Mouse (Mus musculus) neural tube, embryonic 11.5 days (tissue): ENCODE measurements at regions not wholly inside any gene's neighbourhood (a gene's known extent, or its start where the extent isn't known, plus 50 kb on each side); places are given as distances from the start of the nearest gene placed in this dataset.

ENCODE experiments used
- ATAC-seq: fragments of 200-750 bp; cut with Nextera tagmentation; 2 replicates; pipeline ENCODE4 v1.8.0; 2017; ENCODE audit warnings: moderate number of reproducible peaks, mild to moderate bottlenecking, moderate TSS enrichment, moderate library complexity; ENCODE audit not compliant: insufficient read depth, low FRiP score, low TSS enrichment
- DNase-seq: peaks from one replicate; pipeline ENCODE4 v3.0.0-alpha.2; 2015; ENCODE audit warnings: low spot score
- H3K27ac ChIP-seq: fragments of 300-500 bp; sonication (generic); 2 replicates; pipeline ENCODE4 v1.5.1; 2014; ENCODE audit warnings: low read depth, mild to moderate bottlenecking, low read length
- H3K27me3 ChIP-seq: fragments of 300-500 bp; sonication (generic); 2 replicates; pipeline ENCODE4 v1.6.1; 2014; ENCODE audit warnings: mild to moderate bottlenecking, low read length, mixed read lengths; ENCODE audit not compliant: control insufficient read depth, insufficient read depth
- H3K36me3 ChIP-seq: fragments of 300-500 bp; sonication (generic); 2 replicates; pipeline ENCODE4 v1.6.1; 2014; ENCODE audit warnings: mild to moderate bottlenecking, low read length, moderate library complexity, mixed read lengths; ENCODE audit not compliant: control insufficient read depth, insufficient read depth
- H3K4me1 ChIP-seq: fragments of 300-500 bp; sonication (generic); 2 replicates; pipeline ENCODE4 v1.6.1; 2014; ENCODE audit warnings: low read length, mixed read lengths; ENCODE audit not compliant: control insufficient read depth, insufficient read depth
- H3K4me2 ChIP-seq: fragments of 300-500 bp; sonication (generic); 2 replicates; pipeline ENCODE4 v1.6.1; 2014; ENCODE audit warnings: low read depth, mild to moderate bottlenecking, moderate library complexity
- H3K4me3 ChIP-seq: fragments of 300-500 bp; sonication (generic); 2 replicates; pipeline ENCODE4 v1.5.1; 2014; ENCODE audit warnings: low read depth, low read length
- H3K9ac ChIP-seq: fragments of 300-500 bp; sonication (generic); 2 replicates; pipeline ENCODE4 v1.6.1; 2014; ENCODE audit warnings: mild to moderate bottlenecking, low read length
- H3K9me3 ChIP-seq: fragments of 300-500 bp; sonication (generic); 2 replicates; pipeline ENCODE4 v1.6.1; 2016; ENCODE audit warnings: low read length; ENCODE audit not compliant: control insufficient read depth
- WGBS: fragments of 180-500 bp; shearing (Covaris S2); extraction: QIAGEN DNeasy Blood & Tissue Kit; methylation state at CpG from one replicate; pipeline ENCODE4 v1.1.7; 2014; 5-methylcytosine and 5-hydroxymethylcytosine counted together

- H3K27ac ChIP-seq, result no peak overlapping the region
- no peaks in the 10 kb centered on the region for H3K36me3 ChIP-seq
- no peak for DNase-seq
- no peaks in the 10 kb centered on the region for H3K9me3 ChIP-seq
- no peak for ATAC-seq
- no peak overlapping the region for H3K9ac ChIP-seq
- H3K4me1 ChIP-seq, result no peaks in the 10 kb centered on the region
- H3K4me3 ChIP-seq, result no peak overlapping the region
- no peak overlapping the region for H3K4me2 ChIP-seq
- WGBS, result 82% methylated on average over 13 of the region's 13 CpGs
- no peaks in the 10 kb centered on the region for H3K27me3 ChIP-seq
Observed at GRCm38 (mm10) chr1:137051515-137051914, 91.3 kb upstream of the Nr5a2 start.

DNA sequence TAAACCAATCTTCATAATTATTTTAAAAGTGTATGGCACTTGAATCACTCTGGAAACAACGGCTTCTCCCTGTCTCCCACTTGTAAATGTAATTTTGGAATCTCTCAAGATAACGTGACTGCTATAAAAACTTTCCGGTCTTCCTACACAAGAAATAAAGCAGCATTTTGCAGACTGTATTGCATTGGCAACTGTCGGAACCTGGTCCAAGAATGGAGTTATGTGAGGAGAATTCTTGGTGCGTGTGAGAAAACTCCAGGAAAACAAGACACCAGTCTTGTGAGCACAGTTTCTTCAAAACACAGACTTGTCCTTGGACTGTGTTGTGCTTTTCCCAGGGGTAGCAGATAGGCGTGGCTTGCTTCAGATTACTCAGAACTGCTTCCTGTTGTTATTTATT is 83.8 kb upstream of the Nr5a2 start:
- ATAC-seq, result no peak
- Histone ChIP-seq H3K9ac (no peak overlapping the region), H3K4me2 (no peak overlapping the region), H3K27me3 (no peaks in the 10 kb centered on the region), H3K36me3 (no peaks in the 10 kb centered on the region), H3K9me3 (no peaks in the 10 kb centered on the region), H3K27ac (no peak overlapping the region), H3K4me3 (no peak overlapping the region), H3K4me1 (no peaks in the 10 kb centered on the region)
- 87% methylated on average over 6 of the region's 6 CpGs for WGBS
- no peak for DNase-seq

- ATAC-seq (no peak), DNase-seq (no peak)
- no peaks in the 10 kb centered on the region for H3K9me3 ChIP-seq
- H3K4me2 ChIP-seq, result no peak overlapping the region
- no peak overlapping the region for H3K27ac ChIP-seq
- WGBS, result 71% methylated on average over 17 of the region's 17 CpGs
- H3K4me3 ChIP-seq, result no peak overlapping the region
- no peak overlapping the region for H3K9ac ChIP-seq
- no peaks in the 10 kb centered on the region for H3K4me1 ChIP-seq
- H3K27me3 ChIP-seq, result no peaks in the 10 kb centered on the region
- H3K36me3 ChIP-seq, result no peaks in the 10 kb centered on the region
Observed at GRCm38 (mm10) chr1:137042414-137043010, 82.3 kb upstream of the Nr5a2 start.

- Histone ChIP-seq H3K4me3 (no peak overlapping the region), H3K36me3 (no peaks in the 10 kb centered on the region), H3K9me3 (no peaks in the 10 kb centered on the region), H3K9ac (no peak overlapping the region), H3K4me1 (no peaks in the 10 kb centered on the region), H3K27me3 (no peaks in the 10 kb centered on the region), H3K27ac (no peak overlapping the region), H3K4me2 (no peak overlapping the region)
- ATAC-seq (no peak), DNase-seq (no peak)
- 69% methylated on average over 8 of the region's 8 CpGs for WGBS
Observed at GRCm38 (mm10) chr1:137040898-137041297, 80.7 kb upstream of the Nr5a2 start.

DNA sequence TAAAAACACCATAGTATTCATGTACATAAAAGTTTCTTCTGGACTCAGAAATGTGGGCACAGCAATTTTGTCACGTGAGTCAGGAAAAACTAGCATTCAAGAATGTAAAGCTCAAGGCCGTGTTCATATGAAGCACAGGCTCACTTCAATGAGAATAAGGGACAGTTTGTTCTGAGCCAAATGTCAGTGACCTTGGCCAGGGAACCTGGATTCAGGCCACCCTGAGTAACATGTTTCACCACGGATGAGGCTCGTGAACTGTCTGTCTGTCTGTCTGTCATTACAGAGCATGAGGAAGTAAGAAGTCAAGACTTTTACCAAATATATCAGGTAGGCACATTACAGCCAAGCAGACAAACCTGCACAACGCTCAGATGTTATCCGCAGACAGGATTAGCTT is 74.3 kb upstream of the Nr5a2 start:
- Histone ChIP-seq H3K4me3 (no peak overlapping the region), H3K9me3 (no peaks in the 10 kb centered on the region)
- ATAC-seq, result no peak

DNA sequence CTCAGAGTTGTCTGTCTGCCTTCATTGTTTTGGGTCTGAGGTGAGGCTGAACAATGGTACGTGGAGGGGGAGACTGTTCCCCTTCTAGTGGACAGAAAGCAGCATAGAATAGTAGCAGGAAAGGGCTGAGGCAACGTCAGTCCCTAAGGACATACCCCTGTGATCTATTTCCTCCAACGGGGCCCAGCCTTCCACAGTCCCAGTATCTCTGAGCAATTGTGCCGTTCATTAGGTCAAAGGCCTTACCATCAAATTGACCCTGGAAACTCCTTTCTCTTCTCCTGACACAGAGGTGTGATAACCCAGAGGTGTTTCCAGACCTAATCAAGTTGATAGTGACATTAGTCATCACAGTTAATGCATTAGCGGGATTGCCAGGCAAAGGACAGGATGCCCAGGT is 73.4 kb upstream of the Nr5a2 start:
- Histone ChIP-seq H3K9ac (no peak overlapping the region), H3K4me3 (no peak overlapping the region), H3K9me3 (no peaks in the 10 kb centered on the region), H3K27ac (no peak overlapping the region), H3K4me1 (no peaks in the 10 kb centered on the region), H3K4me2 (no peak overlapping the region), H3K27me3 (no peaks in the 10 kb centered on the region), H3K36me3 (no peaks in the 10 kb centered on the region)
- DNase-seq (no peak), ATAC-seq (no peak)
- 69% methylated on average over 5 of the region's 5 CpGs for WGBS

More for the DNA sequence above, 74.3 kb upstream of the Nr5a2 start:
- WGBS, result 90% methylated on average over 6 of the region's 6 CpGs
- Histone ChIP-seq H3K4me1 (no peaks in the 10 kb centered on the region), H3K4me2 (no peak overlapping the region), H3K27ac (no peak overlapping the region), H3K27me3 (no peaks in the 10 kb centered on the region), H3K9ac (no peak overlapping the region), H3K36me3 (no peaks in the 10 kb centered on the region)
- DNase-seq, result no peak

DNA sequence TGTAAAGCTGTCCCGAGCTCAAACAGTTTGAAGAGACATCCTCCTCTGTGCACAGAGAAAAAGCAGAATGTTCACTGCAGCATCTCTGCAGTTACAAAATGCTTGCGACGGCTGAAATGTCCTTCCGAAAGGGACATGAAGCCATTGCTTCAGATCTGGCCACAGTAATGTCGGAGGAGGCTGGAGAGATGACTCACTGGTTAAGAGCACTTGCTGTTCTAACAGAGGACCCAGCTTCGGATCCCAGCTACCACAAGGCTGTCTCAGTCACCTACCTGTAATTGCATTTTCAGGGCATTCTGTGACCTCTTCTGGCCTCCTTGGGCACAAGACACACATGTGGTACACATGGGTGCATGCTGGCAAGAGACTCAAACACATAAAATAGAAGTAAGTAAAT is 63.5 kb upstream of the Nr5a2 start:
- H3K4me3 ChIP-seq, result no peak overlapping the region
- 92% methylated on average over 6 of the region's 6 CpGs for WGBS
- DNase-seq (no peak), ATAC-seq (no peak)
- no peak overlapping the region for H3K4me2 ChIP-seq
- H3K4me1 ChIP-seq, result no peaks in the 10 kb centered on the region
- H3K9ac ChIP-seq, result no peak overlapping the region
- H3K9me3 ChIP-seq, result no peaks in the 10 kb centered on the region
- no peaks in the 10 kb centered on the region for H3K27me3 ChIP-seq
- no peak overlapping the region for H3K27ac ChIP-seq
- no peaks in the 10 kb centered on the region for H3K36me3 ChIP-seq

DNA sequence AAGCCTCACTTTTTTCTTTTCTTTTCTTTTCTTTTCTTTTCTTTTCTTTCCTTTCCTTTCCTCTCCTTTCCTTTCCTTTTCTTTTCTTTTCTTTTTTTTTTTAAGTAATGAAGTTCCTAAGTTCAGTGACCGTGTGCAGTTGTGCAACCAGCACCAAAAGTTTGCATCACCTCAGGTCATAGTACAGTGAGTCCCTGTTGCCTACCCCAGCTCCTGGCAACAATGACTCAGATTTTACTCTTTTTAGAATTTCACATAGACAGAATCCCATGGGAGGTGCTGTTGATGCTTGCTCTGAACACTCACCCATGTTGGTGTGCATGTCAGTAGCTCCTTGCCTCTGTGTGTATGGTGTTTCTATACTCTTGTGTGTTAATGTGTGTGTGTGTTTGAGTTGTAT is 60.3 kb upstream of the Nr5a2 start:
- no peak overlapping the region for H3K4me3 ChIP-seq
- 90% methylated on average over 1 of the region's 1 CpGs for WGBS
- H3K9me3 ChIP-seq, result no peaks in the 10 kb centered on the region
- H3K36me3 ChIP-seq, result no peaks in the 10 kb centered on the region
- no peak overlapping the region for H3K9ac ChIP-seq
- H3K4me2 ChIP-seq, result no peak overlapping the region
- no peak for ATAC-seq
- no peak overlapping the region for H3K27ac ChIP-seq
- no peaks in the 10 kb centered on the region for H3K27me3 ChIP-seq
- DNase-seq, result no peak
- no peaks in the 10 kb centered on the region for H3K4me1 ChIP-seq

GRCm38 (mm10) chr1:137017642-137018041 is 57.4 kb upstream of the Nr5a2 start:
- Histone ChIP-seq H3K4me1 (no peaks in the 10 kb centered on the region), H3K27ac (no peak overlapping the region), H3K9me3 (no peaks in the 10 kb centered on the region), H3K36me3 (no peaks in the 10 kb centered on the region), H3K4me3 (no peak overlapping the region), H3K4me2 (no peak overlapping the region), H3K27me3 (no peaks in the 10 kb centered on the region), H3K9ac (no peak overlapping the region)
- DNase-seq (no peak), ATAC-seq (no peak)
- 85% methylated on average over 5 of the region's 5 CpGs for whole genome bisulfite sequencing
